ENCODE assay signal across 9 mouse cellular contexts in genomic region chr5:136246452-136246838, GRCm38 (mm10). TPM values are rescaled to one million over a fixed set of nuclear protein-coding genes. Genes with fewer than 3 reads are reported as not detected.
DNase-seq lines count a peak whose midpoint lies in the region; ATAC-seq and TF ChIP-seq lines count a peak whose summit lies in the region.
"Had no signal": no experiment of that assay in that cellular context is flagged by ENCODE, and none has a peak within 500 bp of the region (broad histone marks: within the 10 kb centered on the region; RNA-seq: fewer than 3 reads in every experiment).

Gene Sh2b2, minus strand, starts transcription at chr5:136246556.

- H3K9ac ChIP-seq in ES-Bruce4 (ENCODE audit: low read depth, poor library complexity, severe bottlenecking), result no peak within 1 kb of the TSS
- peak within 1 kb of the TSS; percentile 56 for H3K9ac ChIP-seq in forebrain, embryonic 15.5 days (replicated peaks)
- H3K9ac ChIP-seq in liver, embryonic 13.5 days, result no peak within 1 kb of the TSS
- no peak within 1 kb of the TSS for H3K9ac ChIP-seq in stomach, embryonic 15.5 days

- no peak for DNase-seq in heart, embryonic 10.5 days (ENCODE audit: low spot score)
- no peak for DNase-seq in heart, postnatal 4 days
- no peak for DNase-seq in liver, embryonic 13.5 days
- DNase-seq in right cerebral cortex, postnatal 10 days (ENCODE audit: low spot score in 2 of 2), result no peak
- no peak for DNase-seq in right cerebral cortex, adult 18-20 months

- no peak for TF ChIP-seq EP300 in ES-Bruce4 (IDR thresholded peaks at IDR 0.05; ENCODE audit: insufficient read depth, low read depth, low read length)

- peaks cover 43% of the 10 kb centered on the region for H3K27me3 ChIP-seq in heart, embryonic 10.5 days (ENCODE audit: insufficient read depth, poor library complexity, severe bottlenecking)
- H3K27me3 ChIP-seq in ES-Bruce4 (ENCODE audit: control insufficient read depth, insufficient read depth, low read length, poor library complexity, severe bottlenecking), result no peaks in the 10 kb centered on the region
- no peaks in the 10 kb centered on the region for H3K27me3 ChIP-seq in forebrain, embryonic 15.5 days
- H3K27me3 ChIP-seq in liver, embryonic 13.5 days, result peaks cover 37% of the 10 kb centered on the region
- no peaks in the 10 kb centered on the region for H3K27me3 ChIP-seq in stomach, embryonic 15.5 days (replicated peaks)

- no peak for TF ChIP-seq POLR2A in ES-Bruce4 (IDR thresholded peaks at IDR 0.05; ENCODE audit: insufficient read depth, low read length)

- TF ChIP-seq CTCF in ES-Bruce4 (IDR thresholded peaks at IDR 0.05; ENCODE audit: low read depth, low read length), result no peak

- no peaks in the 10 kb centered on the region for H3K9me3 ChIP-seq in heart, embryonic 10.5 days
- H3K9me3 ChIP-seq in ES-Bruce4 (replicated peaks; ENCODE audit: control insufficient read depth, insufficient read depth, low read length, poor library complexity, severe bottlenecking), result no peaks in the 10 kb centered on the region
- H3K9me3 ChIP-seq in forebrain, embryonic 15.5 days, result no peaks in the 10 kb centered on the region
- H3K9me3 ChIP-seq in liver, embryonic 13.5 days (replicated peaks), result no peaks in the 10 kb centered on the region
- no peaks in the 10 kb centered on the region for H3K9me3 ChIP-seq in stomach, embryonic 15.5 days

- peaks cover 4% of the 10 kb centered on the region; the same call in 1 of the 2 replicates for H3K36me3 ChIP-seq in heart, embryonic 10.5 days
- no peaks in the 10 kb centered on the region for H3K36me3 ChIP-seq in ES-Bruce4 (ENCODE audit: control insufficient read depth, insufficient read depth, low read length, poor library complexity, severe bottlenecking)
- H3K36me3 ChIP-seq in forebrain, embryonic 15.5 days, result 0 out of 2 replicates have a peak, but pooled peaks cover 4% of the 10 kb centered on the region
- H3K36me3 ChIP-seq in liver, embryonic 13.5 days, result no peaks in the 10 kb centered on the region
- 0 out of 2 replicates have a peak, but pooled peaks cover 2% of the 10 kb centered on the region for H3K36me3 ChIP-seq in stomach, embryonic 15.5 days
- H3K36me3 ChIP-seq: G1E had no signal

- H3K4me2 ChIP-seq in forebrain, embryonic 15.5 days (replicated peaks), result peak within 1 kb of the TSS; percentile 87
- H3K4me2 ChIP-seq in liver, embryonic 13.5 days, result peak within 1 kb of the TSS; percentile 77
- peak within 1 kb of the TSS; percentile 96 for H3K4me2 ChIP-seq in stomach, embryonic 15.5 days

- H3K4me1 ChIP-seq in heart, embryonic 10.5 days, result peaks cover 29% of the 10 kb centered on the region
- H3K4me1 ChIP-seq in ES-Bruce4 (ENCODE audit: control insufficient read depth, insufficient read depth, low read length), result no peaks in the 10 kb centered on the region
- peaks cover 31% of the 10 kb centered on the region for H3K4me1 ChIP-seq in forebrain, embryonic 15.5 days
- peaks cover 28% of the 10 kb centered on the region for H3K4me1 ChIP-seq in liver, embryonic 13.5 days (replicated peaks)
- H3K4me1 ChIP-seq in stomach, embryonic 15.5 days, result peaks cover 13% of the 10 kb centered on the region

- peak within 1 kb of the TSS; percentile 80 for H3K4me3 ChIP-seq in heart, embryonic 10.5 days
- peak within 1 kb of the TSS; percentile 20; the same call in 1 of the 2 replicates for H3K4me3 ChIP-seq in ES-Bruce4 (ENCODE audit: low read depth, low read length)
- peak within 1 kb of the TSS; percentile 92 for H3K4me3 ChIP-seq in forebrain, embryonic 15.5 days
- H3K4me3 ChIP-seq in liver, embryonic 13.5 days (replicated peaks), result peak within 1 kb of the TSS; percentile 66
- H3K4me3 ChIP-seq in stomach, embryonic 15.5 days (replicated peaks), result peak within 1 kb of the TSS; percentile 75

- 78% methylated on average over 2 of the region's 2 CpGs for WGBS in heart, embryonic 10.5 days
- WGBS in forebrain, embryonic 15.5 days, result 80% methylated on average over 2 of the region's 2 CpGs
- WGBS in liver, embryonic 13.5 days (ENCODE audit: insufficient replicate concordance), result 34% methylated on average over 2 of the region's 2 CpGs
- WGBS in stomach, embryonic 15.5 days, result 78% methylated on average over 2 of the region's 2 CpGs

- no peak for ATAC-seq in forebrain, embryonic 15.5 days (replicated peaks)
- no peak for ATAC-seq in liver, embryonic 13.5 days (ENCODE audit: low read depth)
- no peak for ATAC-seq in stomach, embryonic 15.5 days (ENCODE audit: insufficient read depth, low FRiP score, low read depth)

- H3K27ac ChIP-seq in heart, embryonic 10.5 days, result peak within 1 kb of the TSS; percentile 67
- H3K27ac ChIP-seq in ES-Bruce4 (ENCODE audit: insufficient read depth, low read length), result no peak within 1 kb of the TSS
- H3K27ac ChIP-seq in forebrain, embryonic 15.5 days (replicated peaks), result peak within 1 kb of the TSS; percentile 76; the same call in 1 of the 2 replicates
- peak within 1 kb of the TSS; percentile 63 for H3K27ac ChIP-seq in liver, embryonic 13.5 days
- no peak within 1 kb of the TSS; the same call in 1 of the 2 replicates for H3K27ac ChIP-seq in stomach, embryonic 15.5 days

RNA-seq across cellular contexts. Expression of gene Sh2b2, which starts in this region (rescaled TPM):
- polyA plus RNA-seq in heart, embryonic 10.5 days (2016; fragmentation: Nextera tagmentation; extraction: Ambion mirVana), result 1.7 and 4.9 TPM in 2 replicates
- total RNA-seq in heart, postnatal 4 days (2021), result 1 to 10 TPM; 2.3 to 2.5 TPM
- 2.3 and 2.7 TPM in 2 replicates for polyA plus RNA-seq in ES-Bruce4 (2011; ENCODE audit: insufficient read depth, insufficient read length, low read depth, missing spikeins)
- polyA plus RNA-seq in forebrain, embryonic 15.5 days (2015; fragmentation: Nextera tagmentation; extraction: Ambion mirVana), result 29.0 and 30.0 TPM in 2 replicates
- 1.4 and 1.7 TPM in 2 replicates for polyA plus RNA-seq in liver, embryonic 13.5 days (2015; fragmentation: Nextera tagmentation; extraction: Ambion mirVana)
- 3.1 and 3.4 TPM in 2 replicates for polyA plus RNA-seq in stomach, embryonic 15.5 days (2015; fragmentation: Nextera tagmentation; extraction: Ambion mirVana)
- polyA plus RNA-seq: G1E had no signal

Comparison
In these comparisons a context has a peak if more than half of its experiments do, and no peak if none do; other contexts are left out.
1. H3K27ac ChIP-seq: peak in heart, embryonic 10.5 days (single experiment), forebrain, embryonic 15.5 days (single experiment) and liver, embryonic 13.5 days (single experiment); none in ES-Bruce4 (single experiment) and stomach, embryonic 15.5 days (single experiment).
2. H3K4me3 ChIP-seq: peak in every context shown above with its lines; median percentile 92 in forebrain, embryonic 15.5 days; 80 in heart, embryonic 10.5 days; 75 in stomach, embryonic 15.5 days; 66 in liver, embryonic 13.5 days; 20 in ES-Bruce4.
3. Peak in every context shown above with its lines, with median percentiles within 50 percentile points of each other: H3K4me2 ChIP-seq.